Mouse (Mus musculus) lung, embryonic 15.5 days (tissue): ENCODE data around the gene Fabp6. TPM values are rescaled to one million over a fixed set of nuclear protein-coding genes. Genes with fewer than 3 reads are reported as not detected.

Source experiments
- ATAC-seq: fragments of 200-750 bp; cut with Nextera tagmentation; 2 replicates; pipeline ENCODE4 v1.8.0; 2017; ENCODE audit warnings: moderate number of reproducible peaks, borderline replicate concordance; ENCODE audit not compliant: low FRiP score, low TSS enrichment; ENCODE audit errors: extremely low read depth
- H3K27ac ChIP-seq: fragments of 300-500 bp; sonication (generic); 2 replicates; pipeline ENCODE4 v1.5.1; 2015; ENCODE audit warnings: moderate library complexity, mild to moderate bottlenecking, inconsistent platforms
- H3K27me3 ChIP-seq: fragments of 300-500 bp; sonication (generic); 2 replicates; pipeline ENCODE4 v1.6.1; 2015; ENCODE audit warnings: inconsistent platforms
- H3K36me3 ChIP-seq: fragments of 300-500 bp; sonication (generic); 2 replicates; pipeline ENCODE4 v1.6.1; 2015; ENCODE audit warnings: inconsistent platforms
- H3K4me1 ChIP-seq: fragments of 300-500 bp; sonication (generic); 2 replicates; pipeline ENCODE4 v1.6.1; 2015; ENCODE audit warnings: inconsistent platforms
- H3K4me2 ChIP-seq: fragments of 300-500 bp; sonication (generic); 2 replicates; pipeline ENCODE4 v1.6.1; 2015; ENCODE audit warnings: inconsistent platforms, mild to moderate bottlenecking, moderate library complexity
- H3K4me3 ChIP-seq: fragments of 300-500 bp; sonication (generic); 2 replicates; pipeline ENCODE4 v1.5.1; 2015; ENCODE audit warnings: mild to moderate bottlenecking, inconsistent platforms
- H3K9ac ChIP-seq: fragments of 300-500 bp; sonication (generic); 2 replicates; pipeline ENCODE4 v1.6.1; 2015; ENCODE audit warnings: inconsistent platforms
- H3K9me3 ChIP-seq: fragments of 300-500 bp; sonication (generic); 2 replicates; pipeline ENCODE4 v1.6.1; 2016; ENCODE audit warnings: inconsistent platforms
- WGBS: fragments of 180-500 bp; shearing (Covaris S2); methylation state at CpG from one replicate; pipeline ENCODE4 v1.1.7; 2015; 5-methylcytosine and 5-hydroxymethylcytosine counted together
- polyA plus RNA-seq: library from polyadenylated mRNA; unstranded; fragments of >200 nt; fragmentation: Nextera tagmentation; extraction: Ambion mirVana; gene quantifications from 2 replicates; pipeline ENCODE4 v1.2.1, GENCODE M21; 2015

Fabp6 gene
- polyA plus RNA-seq = not detected in 2 replicates

DNA sequence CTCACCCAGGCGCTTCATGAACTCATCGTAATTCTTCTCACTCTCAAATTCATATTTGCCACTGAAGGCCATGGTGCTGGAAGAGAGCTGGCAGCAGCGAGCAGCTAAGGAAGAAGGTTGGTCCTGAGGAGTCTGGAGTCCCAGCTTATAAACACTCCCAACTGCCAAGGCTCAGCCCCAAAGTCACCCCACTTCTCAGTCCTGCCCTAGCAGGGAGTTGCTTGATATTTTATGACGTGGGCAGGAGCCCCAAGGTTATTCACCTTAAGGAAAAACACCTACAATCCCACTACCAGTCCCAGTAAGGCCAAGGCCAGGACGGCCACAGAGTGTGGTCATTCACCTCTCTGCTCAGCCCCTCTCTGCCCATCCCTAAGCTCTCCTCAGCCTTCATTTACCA lies at the start of gene Fabp6:
Gene Fabp6 (minus strand): TSS at position 101 of the 400 bp plus-strand sequence.
- ATAC-seq = no peak
- Histone ChIP-seq H3K27ac (no peak within 1 kb of the TSS), H3K9ac (no peak within 1 kb of the TSS), H3K4me2 (no peak within 1 kb of the TSS), H3K27me3 (no peaks in the 10 kb centered on the region), H3K4me3 (no peak within 1 kb of the TSS), H3K9me3 (no peaks in the 10 kb centered on the region), H3K36me3 (no peaks in the 10 kb centered on the region), H3K4me1 (no peaks in the 10 kb centered on the region)
- 83% methylated on average over 5 of the region's 5 CpGs for WGBS

DNA sequence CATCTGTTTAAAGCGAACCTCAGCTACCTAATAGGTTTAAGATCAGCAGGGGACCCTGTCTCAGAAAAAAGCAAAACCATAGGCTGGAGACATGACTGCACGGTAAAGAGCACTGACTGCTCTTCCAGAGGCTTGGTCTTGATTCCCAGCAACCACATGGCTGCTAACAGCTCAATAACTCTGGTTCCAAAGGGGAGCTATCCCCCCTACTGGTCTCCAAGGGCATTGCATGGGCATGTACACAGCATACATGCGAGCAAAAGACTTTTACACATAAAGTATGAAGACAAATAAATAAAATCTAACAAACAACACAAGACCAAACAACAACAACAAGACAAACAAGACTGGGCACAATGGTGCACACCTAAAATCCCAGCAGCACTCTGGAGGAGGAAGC lies 43.9 kb upstream of the Fabp6 start:
- Histone ChIP-seq H3K9me3 (no peaks in the 10 kb centered on the region), H3K27me3 (no peaks in the 10 kb centered on the region), H3K9ac (no peak overlapping the region), H3K4me2 (no peak overlapping the region), H3K36me3 (no peaks in the 10 kb centered on the region), H3K4me1 (peaks cover 19% of the 10 kb centered on the region), H3K27ac (no peak overlapping the region), H3K4me3 (no peak overlapping the region)
- WGBS = 93% methylated on average over 3 of the region's 3 CpGs
- no peak for ATAC-seq

- Histone ChIP-seq H3K9me3 (no peaks in the 10 kb centered on the region), H3K9ac (no peak overlapping the region), H3K4me3 (no peak overlapping the region), H3K27ac (peak overlapping the region; percentile 66), H3K4me1 (peaks cover 19% of the 10 kb centered on the region), H3K27me3 (no peaks in the 10 kb centered on the region), H3K36me3 (no peaks in the 10 kb centered on the region), H3K4me2 (no peak overlapping the region)
- ATAC-seq = peak; percentile 87
- WGBS = 11% methylated on average over 2 of the region's 2 CpGs
Observed at GRCm38 (mm10) chr11:43643180-43643591, 41.8 kb upstream of the Fabp6 start.

DNA sequence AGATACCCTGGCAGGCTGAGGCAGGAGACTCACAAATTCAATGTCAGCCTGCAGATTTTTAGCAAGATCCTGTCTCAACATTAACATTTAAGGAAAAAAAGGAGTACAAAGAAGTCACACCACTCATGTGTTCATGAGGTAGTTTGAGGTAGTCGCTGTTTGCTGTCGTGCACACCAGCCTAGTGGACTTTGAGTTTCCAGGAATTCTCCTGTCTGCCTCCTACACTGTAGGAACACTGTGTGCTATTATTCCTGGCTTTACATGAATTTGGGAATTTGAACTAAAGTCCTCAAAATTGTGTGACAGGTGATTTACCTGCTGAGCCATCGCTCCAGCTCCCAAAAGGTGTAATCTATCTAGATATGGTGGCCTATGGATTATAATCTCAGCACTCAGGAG lies 37.1 kb upstream of the Fabp6 start:
- H3K4me2 ChIP-seq = no peak overlapping the region
- peaks cover 18% of the 10 kb centered on the region for H3K4me1 ChIP-seq
- H3K27me3 ChIP-seq = no peaks in the 10 kb centered on the region
- 92% methylated on average over 3 of the region's 3 CpGs for WGBS
- no peaks in the 10 kb centered on the region for H3K36me3 ChIP-seq
- ATAC-seq = no peak
- H3K4me3 ChIP-seq = no peak overlapping the region
- no peak overlapping the region for H3K9ac ChIP-seq
- no peak overlapping the region for H3K27ac ChIP-seq
- no peaks in the 10 kb centered on the region for H3K9me3 ChIP-seq

DNA sequence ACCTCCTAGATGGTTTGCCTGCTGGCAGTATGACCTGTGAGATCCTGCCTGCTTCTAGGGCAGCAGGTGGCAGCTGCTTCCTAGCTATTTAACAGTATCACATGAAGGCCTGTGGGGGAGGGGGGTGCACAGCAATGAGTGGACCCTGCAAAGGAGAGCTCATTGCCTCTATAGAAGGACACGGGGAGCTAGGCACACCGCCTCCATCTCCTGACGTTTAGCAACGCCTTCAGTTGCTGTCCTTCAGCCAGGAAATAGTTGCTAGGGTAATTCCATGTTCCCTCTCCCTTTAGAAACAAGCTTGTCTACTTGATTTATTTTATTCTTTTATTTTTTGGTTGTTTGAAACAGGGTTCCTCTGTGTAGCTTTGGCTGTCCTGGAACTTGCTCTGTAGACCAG lies 35.4 kb upstream of the Fabp6 start:
- ATAC-seq = no peak
- no peak overlapping the region for H3K4me2 ChIP-seq
- no peaks in the 10 kb centered on the region for H3K9me3 ChIP-seq
- H3K9ac ChIP-seq = no peak overlapping the region
- no peaks in the 10 kb centered on the region for H3K36me3 ChIP-seq
- peaks cover 12% of the 10 kb centered on the region for H3K4me1 ChIP-seq
- 54% methylated on average over 4 of the region's 4 CpGs for WGBS
- no peak overlapping the region for H3K27ac ChIP-seq
- no peak overlapping the region for H3K4me3 ChIP-seq
- no peaks in the 10 kb centered on the region for H3K27me3 ChIP-seq

DNA sequence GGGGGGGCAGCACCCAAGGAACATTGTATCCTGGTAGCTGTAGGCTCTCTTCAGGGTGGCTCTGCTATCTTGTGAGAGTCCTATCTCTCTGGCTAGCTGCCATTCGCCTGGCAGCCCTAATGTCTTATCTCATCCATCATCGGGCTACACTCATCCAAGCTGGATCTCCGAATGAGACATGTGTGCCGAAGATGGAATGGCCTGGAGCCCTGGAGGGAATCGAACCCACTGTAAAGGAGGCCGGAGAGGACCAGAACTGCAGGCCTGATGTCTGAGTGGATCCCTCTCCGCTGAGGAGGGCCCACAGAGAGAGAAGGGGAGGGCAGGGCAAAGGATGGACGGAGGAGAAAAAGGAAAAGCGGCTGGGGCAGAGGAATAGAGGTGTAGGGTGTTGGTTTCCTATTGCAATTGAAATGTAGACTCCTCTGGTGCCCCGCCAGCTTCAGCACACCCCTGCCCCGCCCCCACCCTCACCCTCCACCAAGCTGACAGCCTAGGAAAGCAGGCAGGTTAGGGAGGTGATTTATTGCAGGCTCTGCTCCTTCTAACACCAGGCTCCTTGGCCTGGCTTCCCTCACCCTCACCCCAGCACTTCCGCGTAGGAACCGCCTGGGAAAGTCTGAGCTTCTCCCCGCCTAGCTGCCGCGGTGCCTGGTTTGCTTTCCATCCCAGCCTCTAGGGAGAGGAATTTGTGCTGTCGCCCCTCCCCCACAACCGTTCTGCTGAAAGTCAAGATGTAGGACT lies 32.5 kb upstream of the Fabp6 start:
- WGBS = 10% methylated on average over 19 of the region's 19 CpGs
- no peak overlapping the region for H3K4me3 ChIP-seq

GRCm38 (mm10) chr11:43633165-43633564 lies 31.8 kb upstream of the Fabp6 start:
- Histone ChIP-seq H3K4me2 (no peak overlapping the region), H3K27ac (no peak overlapping the region), H3K27me3 (no peaks in the 10 kb centered on the region), H3K9me3 (no peaks in the 10 kb centered on the region), H3K4me3 (no peak overlapping the region), H3K9ac (no peak overlapping the region), H3K36me3 (no peaks in the 10 kb centered on the region), H3K4me1 (peaks cover 12% of the 10 kb centered on the region)
- 66% methylated on average over 6 of the region's 6 CpGs for WGBS
- peak; percentile 15; the same call in 1 of the 2 replicates for ATAC-seq

More for the DNA sequence above, 32.5 kb upstream of the Fabp6 start:
- Histone ChIP-seq H3K9ac (no peak overlapping the region), H3K4me1 (peaks cover 12% of the 10 kb centered on the region), H3K4me2 (peak overlapping the region; percentile 35), H3K9me3 (no peaks in the 10 kb centered on the region), H3K27me3 (no peaks in the 10 kb centered on the region), H3K36me3 (no peaks in the 10 kb centered on the region), H3K27ac (peak overlapping the region; percentile 58)
- peak; percentile 77 for ATAC-seq

DNA sequence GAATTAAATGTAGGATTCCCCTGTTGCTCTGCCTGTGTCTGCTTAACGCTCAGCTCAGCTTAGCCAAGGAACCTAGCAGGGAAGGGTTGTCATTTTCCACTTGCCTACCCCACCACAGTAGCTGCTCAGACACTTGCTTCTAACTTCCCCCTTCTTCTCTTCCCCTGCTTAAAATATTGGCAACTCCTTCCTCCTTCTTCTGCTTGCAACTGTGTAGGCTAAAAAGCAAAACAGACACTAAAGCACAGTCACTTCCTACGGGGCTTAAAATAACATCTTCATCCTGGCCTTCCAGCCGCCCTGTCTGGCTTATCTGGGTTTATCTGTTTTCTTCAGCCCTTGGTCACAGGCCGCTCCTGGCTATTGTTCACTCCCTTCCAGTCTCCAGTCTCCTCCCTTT lies 31.2 kb upstream of the Fabp6 start:
- Histone ChIP-seq H3K36me3 (no peaks in the 10 kb centered on the region), H3K9ac (no peak overlapping the region), H3K4me2 (no peak overlapping the region), H3K4me3 (no peak overlapping the region), H3K27ac (no peak overlapping the region), H3K9me3 (no peaks in the 10 kb centered on the region), H3K4me1 (peaks cover 12% of the 10 kb centered on the region), H3K27me3 (no peaks in the 10 kb centered on the region)
- no peak for ATAC-seq
- WGBS = 32% methylated on average over 4 of the region's 4 CpGs

- Histone ChIP-seq H3K9me3 (no peaks in the 10 kb centered on the region), H3K27me3 (no peaks in the 10 kb centered on the region), H3K4me2 (no peak overlapping the region), H3K4me3 (no peak overlapping the region), H3K4me1 (peaks cover 21% of the 10 kb centered on the region), H3K27ac (no peak overlapping the region), H3K9ac (no peak overlapping the region), H3K36me3 (no peaks in the 10 kb centered on the region)
- ATAC-seq = no peak
- WGBS = 69% methylated on average over 9 of the region's 9 CpGs
Observed at GRCm38 (mm10) chr11:43631645-43632044, 30.3 kb upstream of the Fabp6 start.

GRCm38 (mm10) chr11:43626927-43627645 lies 25.7 kb upstream of the Fabp6 start:
- 25% methylated on average over 18 of the region's 18 CpGs for WGBS
- H3K27me3 ChIP-seq = no peaks in the 10 kb centered on the region
- ATAC-seq = no peak
- peak overlapping the region; percentile 20 for H3K4me3 ChIP-seq
- no peaks in the 10 kb centered on the region for H3K36me3 ChIP-seq
- H3K27ac ChIP-seq = peak overlapping the region; percentile 52; the same call in 1 of the 2 replicates
- peak overlapping the region; percentile 49 for H3K4me2 ChIP-seq
- H3K9ac ChIP-seq = no peak overlapping the region
- no peaks in the 10 kb centered on the region for H3K9me3 ChIP-seq
- H3K4me1 ChIP-seq = peaks cover 18% of the 10 kb centered on the region

GRCm38 (mm10) chr11:43626300-43626926 lies 25.1 kb upstream of the Fabp6 start:
- Histone ChIP-seq H3K4me2 (peak overlapping the region; percentile 49), H3K36me3 (no peaks in the 10 kb centered on the region), H3K4me1 (peaks cover 18% of the 10 kb centered on the region), H3K9ac (no peak overlapping the region), H3K9me3 (no peaks in the 10 kb centered on the region), H3K27me3 (no peaks in the 10 kb centered on the region), H3K27ac (peak overlapping the region; percentile 52), H3K4me3 (peak overlapping the region; percentile 20)
- WGBS = 9% methylated on average over 12 of the region's 12 CpGs
- 0 out of 2 replicates have a peak, but pooled peaks have one; percentile 19 for ATAC-seq

DNA sequence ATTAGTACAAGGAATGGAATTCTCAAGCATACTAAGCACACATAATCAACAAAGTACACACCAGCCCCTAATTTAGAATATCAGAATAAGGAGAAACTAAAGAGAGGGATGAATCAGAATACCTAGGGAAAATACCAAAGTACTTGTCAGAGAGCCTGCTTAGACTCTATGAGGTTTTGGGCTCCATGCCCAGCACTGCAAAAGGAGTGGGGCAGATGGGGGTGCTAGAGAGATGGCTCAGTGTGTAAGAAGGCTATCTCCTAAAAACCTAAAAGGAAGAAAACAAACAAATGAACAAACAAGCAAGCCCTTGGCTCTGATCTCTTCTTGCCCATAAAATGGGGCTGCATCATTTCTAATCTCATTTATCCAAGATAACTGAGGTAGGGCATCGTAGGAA lies 23.0 kb upstream of the Fabp6 start:
- Histone ChIP-seq H3K36me3 (no peaks in the 10 kb centered on the region), H3K4me3 (no peak overlapping the region), H3K9me3 (no peaks in the 10 kb centered on the region), H3K27me3 (no peaks in the 10 kb centered on the region), H3K4me1 (peaks cover 18% of the 10 kb centered on the region), H3K9ac (no peak overlapping the region), H3K27ac (no peak overlapping the region), H3K4me2 (no peak overlapping the region)
- 89% methylated on average over 1 of the region's 1 CpGs for WGBS
- ATAC-seq = no peak
